Mouse (Mus musculus) hindbrain, embryonic 14.5 days (tissue): ENCODE results near the gene Chd6. TPM values are rescaled to one million over a fixed set of nuclear protein-coding genes. Genes with fewer than 3 reads are reported as not detected.
"Not testable (repeated sequence)": the region's sequence is repeated elsewhere in the genome, so short reads cannot be mapped to it uniquely, and the experiment has no call there.

Source experiments
- ATAC-seq: fragments of 200-750 bp; cut with Nextera tagmentation; 2 replicates; pipeline ENCODE4 v1.8.0; 2017; ENCODE audit warnings: moderate number of reproducible peaks, mild to moderate bottlenecking, moderate TSS enrichment, moderate library complexity; ENCODE audit not compliant: low FRiP score
- DNase-seq: peaks from one replicate; pipeline ENCODE4 v3.0.0-alpha.2; 2015; ENCODE audit warnings: low spot score
- H3K27ac ChIP-seq: fragments of 300-500 bp; sonication (generic); 2 replicates; pipeline ENCODE4 v1.5.1; 2014; ENCODE audit warnings: mild to moderate bottlenecking, moderate library complexity
- H3K27me3 ChIP-seq: fragments of 300-500 bp; sonication (generic); 2 replicates; pipeline ENCODE4 v1.6.1; 2014; ENCODE audit warnings: mild to moderate bottlenecking, low read length, mixed read lengths; ENCODE audit not compliant: control insufficient read depth, insufficient read depth
- H3K36me3 ChIP-seq: fragments of 300-500 bp; sonication (generic); replicated peaks from 2 replicates; pipeline ENCODE4 v1.6.1; 2014; ENCODE audit not compliant: control insufficient read depth, insufficient read depth
- H3K4me1 ChIP-seq: fragments of 300-500 bp; sonication (generic); replicated peaks from 2 replicates; pipeline ENCODE4 v1.6.1; 2014; ENCODE audit warnings: antibody characterized with exemption, low read length, mixed read lengths; ENCODE audit not compliant: control insufficient read depth, insufficient read depth
- H3K4me2 ChIP-seq: fragments of 300-500 bp; sonication (generic); replicated peaks from 2 replicates; pipeline ENCODE4 v1.6.1; 2014; ENCODE audit warnings: mild to moderate bottlenecking, moderate library complexity
- H3K4me3 ChIP-seq: fragments of 300-500 bp; sonication (generic); replicated peaks from 2 replicates; pipeline ENCODE4 v1.5.1; 2014; ENCODE audit warnings: mild to moderate bottlenecking, low read length
- H3K9ac ChIP-seq: fragments of 300-500 bp; sonication (generic); 2 replicates; pipeline ENCODE4 v1.6.1; 2014
- H3K9me3 ChIP-seq: fragments of 300-500 bp; sonication (generic); 2 replicates; pipeline ENCODE4 v1.6.1; 2016; ENCODE audit warnings: low read length; ENCODE audit not compliant: control insufficient read depth
- WGBS: fragments of 180-500 bp; shearing (Covaris S2); extraction: QIAGEN DNeasy Blood & Tissue Kit; methylation state at CpG from one replicate; pipeline ENCODE4 v1.1.7; 2014; 5-methylcytosine and 5-hydroxymethylcytosine counted together
- polyA plus RNA-seq: library from polyadenylated mRNA; unstranded; fragments of >200 nt; fragmentation: Nextera tagmentation; extraction: Ambion mirVana; gene quantifications from 2 replicates; pipeline ENCODE4 v1.2.1, GENCODE M21; 2014

Gene Chd6
- polyA plus RNA-seq, 1 experiment from 2014 or later = 31.5 TPM

DNA sequence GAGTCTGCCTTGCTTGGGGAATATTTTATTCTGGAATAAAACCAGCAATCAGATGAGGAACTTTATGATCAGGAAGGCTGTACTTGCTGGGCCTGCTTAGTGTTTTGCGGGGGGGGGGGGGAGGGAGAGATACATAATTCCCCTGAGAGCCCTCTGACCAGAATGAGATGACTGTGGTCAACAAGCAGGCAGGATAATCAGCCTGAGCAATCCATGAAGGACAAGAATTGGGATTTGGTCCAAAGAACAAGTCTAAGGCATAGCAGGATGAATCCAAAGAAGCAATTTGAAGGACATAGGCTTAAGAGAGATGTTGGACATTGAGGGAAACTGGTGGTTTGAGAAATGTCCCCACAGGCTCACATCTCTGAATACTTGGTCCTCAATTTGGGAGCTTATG, 130.2 kb downstream of the Chd6 start:
- no peak for ATAC-seq
- 63% methylated on average over 1 of the region's 1 CpGs for WGBS

DNA sequence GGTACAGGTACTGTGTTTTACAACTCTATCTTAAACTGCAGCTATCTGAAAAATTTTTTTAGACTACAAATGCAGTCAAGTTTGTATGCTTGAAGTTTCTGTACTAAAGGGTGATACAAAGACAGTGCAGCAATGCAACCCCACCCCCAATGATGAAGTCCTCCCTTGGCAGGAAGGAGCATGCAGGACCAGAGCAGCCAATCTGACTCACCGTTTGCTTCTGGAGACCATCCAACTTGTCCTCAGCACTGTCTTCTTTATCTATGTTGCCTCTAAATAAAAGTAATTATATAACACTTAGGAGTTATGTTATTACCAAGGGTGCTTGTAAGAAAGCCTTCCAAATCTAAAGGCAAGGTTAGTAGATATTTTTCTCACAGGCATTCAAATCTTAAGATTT, 131.6 kb downstream of the Chd6 start:
- DNase-seq (no peak), ATAC-seq (no peak)
- H3K4me3 ChIP-seq = no peak overlapping the region
- no peaks in the 10 kb centered on the region for H3K27me3 ChIP-seq
- peaks cover 93% of the 10 kb centered on the region for H3K36me3 ChIP-seq
- H3K9me3 ChIP-seq = no peaks in the 10 kb centered on the region
- 84% methylated on average over 1 of the region's 1 CpGs for WGBS
- no peak overlapping the region for H3K9ac ChIP-seq
- 0 out of 2 replicates have a peak, but pooled peaks cover 4% of the 10 kb centered on the region for H3K4me1 ChIP-seq
- H3K4me2 ChIP-seq = no peak overlapping the region
- H3K27ac ChIP-seq = no peak overlapping the region

More for the DNA sequence above, 130.2 kb downstream of the Chd6 start:
- Histone ChIP-seq H3K27ac (no peak overlapping the region), H3K36me3 (peaks cover 95% of the 10 kb centered on the region), H3K9ac (no peak overlapping the region), H3K27me3 (no peaks in the 10 kb centered on the region), H3K9me3 (no peaks in the 10 kb centered on the region), H3K4me3 (no peak overlapping the region), H3K4me1 (no peaks in the 10 kb centered on the region), H3K4me2 (no peak overlapping the region)
- no peak for DNase-seq

DNA sequence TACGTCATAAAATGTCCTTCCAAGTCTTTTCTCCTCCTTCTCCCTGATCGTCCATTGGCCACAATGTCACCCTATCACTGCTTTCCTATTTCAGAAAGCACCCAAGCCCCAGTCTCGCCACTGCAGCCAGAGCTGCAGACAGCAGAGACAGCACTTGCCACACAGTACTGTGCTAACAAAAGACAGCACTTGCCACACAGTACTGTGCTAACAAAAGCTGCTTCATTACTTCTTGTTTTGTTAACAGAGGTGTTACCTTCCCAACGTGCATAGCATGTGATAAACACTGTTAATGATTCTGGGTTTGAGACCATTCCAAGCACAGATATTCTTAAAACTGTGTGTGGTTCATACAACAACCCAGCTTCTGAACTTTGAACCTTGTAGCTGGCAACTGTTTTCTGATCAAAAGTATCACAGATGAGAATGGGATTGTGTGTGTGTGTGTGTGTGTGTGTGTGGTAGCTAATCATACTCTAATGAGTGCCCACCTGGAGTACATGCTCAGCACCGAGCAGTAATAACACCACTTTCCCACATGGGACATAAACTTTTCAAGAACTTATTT, 135.1 kb downstream of the Chd6 start:
- H3K4me2 ChIP-seq = no peak overlapping the region
- no peak overlapping the region for H3K9ac ChIP-seq
- H3K27me3 ChIP-seq = no peaks in the 10 kb centered on the region
- no peak overlapping the region for H3K27ac ChIP-seq
- H3K9me3 ChIP-seq = no peaks in the 10 kb centered on the region
- no peak for DNase-seq
- H3K36me3 ChIP-seq = peaks cover 89% of the 10 kb centered on the region
- no peak overlapping the region for H3K4me3 ChIP-seq
- peaks cover 4% of the 10 kb centered on the region; the same call in 1 of the 2 replicates for H3K4me1 ChIP-seq
- 92% methylated on average over 5 of the region's 5 CpGs for WGBS
- no peak for ATAC-seq

DNA sequence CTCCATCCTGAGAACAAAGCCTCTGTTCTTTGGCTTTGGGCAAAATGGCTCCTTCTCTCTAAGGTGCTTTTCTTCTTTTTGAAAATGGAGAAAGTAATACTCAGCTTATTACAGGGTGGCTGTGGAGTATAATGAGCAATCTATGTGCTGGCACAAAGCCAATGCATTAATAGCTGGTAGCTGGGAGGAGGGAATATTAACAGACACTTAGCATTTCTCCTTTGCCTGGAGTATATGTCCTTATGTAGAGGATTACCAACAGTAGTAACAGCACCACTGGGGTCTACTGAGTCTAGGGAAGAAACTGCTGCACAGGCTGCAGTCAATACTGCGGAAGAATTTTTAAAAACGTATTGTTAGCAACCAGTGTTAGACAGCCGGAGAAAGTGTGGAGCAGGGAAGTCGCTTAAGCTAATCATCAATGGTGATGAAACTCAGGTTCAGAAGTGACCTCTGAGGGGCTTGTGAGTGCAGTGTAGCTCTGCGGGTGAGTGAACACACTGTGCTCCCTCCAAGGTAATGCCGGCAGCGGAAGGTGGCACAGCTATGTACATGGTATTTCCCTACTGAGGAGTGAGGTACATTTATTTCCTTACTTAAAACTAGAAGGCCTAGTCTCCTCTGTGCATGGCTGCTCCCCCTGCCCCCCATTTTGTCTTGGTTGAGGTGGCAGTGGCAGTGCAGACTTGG, 136.6 kb downstream of the Chd6 start:
- peaks cover 89% of the 10 kb centered on the region for H3K36me3 ChIP-seq
- H3K4me1 ChIP-seq = peaks cover 4% of the 10 kb centered on the region; the same call in 1 of the 2 replicates
- DNase-seq (peak; percentile 54), ATAC-seq (peak; percentile 65)
- no peak overlapping the region for H3K4me2 ChIP-seq
- WGBS = 82% methylated on average over 7 of the region's 7 CpGs
- peak overlapping the region; percentile 71 for H3K27ac ChIP-seq
- no peaks in the 10 kb centered on the region for H3K9me3 ChIP-seq
- no peak overlapping the region for H3K9ac ChIP-seq
- no peak overlapping the region for H3K4me3 ChIP-seq
- H3K27me3 ChIP-seq = no peaks in the 10 kb centered on the region

- Histone ChIP-seq H3K4me2 (no peak overlapping the region), H3K9ac (no peak overlapping the region), H3K27ac (no peak overlapping the region), H3K4me1 (no peaks in the 10 kb centered on the region), H3K27me3 (no peaks in the 10 kb centered on the region), H3K36me3 (peaks cover 83% of the 10 kb centered on the region), H3K4me3 (no peak overlapping the region), H3K9me3 (no peaks in the 10 kb centered on the region)
- whole genome bisulfite sequencing = 96% methylated on average over 1 of the region's 1 CpGs
- ATAC-seq (no peak), DNase-seq (no peak)
Measured at GRCm38 (mm10) chr2:160962149-160962548, 146.7 kb downstream of the Chd6 start.

DNA sequence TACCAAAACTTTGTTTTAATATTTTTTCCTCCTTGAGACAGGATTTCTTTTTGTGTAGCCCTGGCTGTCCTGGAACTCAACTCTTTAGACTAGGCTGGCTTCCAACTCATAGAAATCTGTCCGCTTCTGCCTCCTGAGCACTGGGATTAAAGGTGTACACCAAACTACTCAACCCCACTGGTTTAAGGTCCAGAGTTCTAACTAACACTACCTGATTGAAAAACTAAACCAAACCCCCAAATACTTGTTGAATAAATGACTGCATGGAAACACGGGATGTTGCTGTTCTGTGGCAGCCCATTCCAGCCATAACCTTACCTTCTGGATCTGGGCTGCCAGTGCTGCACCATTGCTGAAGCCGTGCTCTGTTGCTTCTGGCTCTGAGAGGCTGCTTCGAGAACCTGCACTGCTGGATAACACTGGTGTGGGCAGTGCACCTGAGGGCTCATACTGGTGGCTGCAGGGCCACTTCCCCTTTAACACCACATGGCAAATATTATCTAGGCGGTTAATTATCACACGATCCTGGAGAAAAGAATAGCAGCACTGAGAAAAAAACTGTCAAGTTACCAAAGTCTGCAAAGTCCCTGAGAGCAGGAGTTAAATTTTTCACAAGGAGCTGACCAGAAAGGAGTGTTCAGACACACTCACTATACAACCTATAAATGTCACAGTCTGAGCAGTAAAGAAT, 147.8 kb downstream of the Chd6 start:
- Histone ChIP-seq H3K36me3 (peaks cover 83% of the 10 kb centered on the region), H3K27ac (no peak overlapping the region), H3K4me2 (no peak overlapping the region), H3K9me3 (no peaks in the 10 kb centered on the region), H3K4me1 (no peaks in the 10 kb centered on the region), H3K27me3 (no peaks in the 10 kb centered on the region), H3K4me3 (no peak overlapping the region), H3K9ac (no peak overlapping the region)
- ATAC-seq (no peak), DNase-seq (no peak)
- 93% methylated on average over 6 of the region's 6 CpGs for WGBS

DNA sequence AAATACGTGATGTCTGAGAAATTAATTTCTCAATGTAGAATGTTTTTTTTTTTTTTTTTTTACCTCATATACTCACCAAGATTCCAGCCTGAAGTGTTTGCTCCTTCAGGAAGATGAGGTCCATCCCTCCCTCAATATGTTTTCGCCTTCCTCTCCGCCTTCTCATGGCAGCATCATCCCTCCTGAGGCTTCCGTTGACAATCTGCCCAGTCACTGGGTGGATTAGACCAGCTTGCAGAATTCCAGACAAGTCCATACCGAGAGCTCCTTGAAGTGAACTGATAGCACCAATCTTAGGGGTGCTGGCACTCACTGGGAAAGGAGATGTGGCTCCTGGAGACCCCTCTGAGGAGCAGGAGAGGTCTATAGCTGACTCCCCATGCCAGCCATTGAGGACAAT, 149.0 kb downstream of the Chd6 start:
- Histone ChIP-seq H3K4me2 (no peak overlapping the region), H3K9me3 (no peaks in the 10 kb centered on the region), H3K4me3 (no peak overlapping the region), H3K36me3 (peaks cover 83% of the 10 kb centered on the region), H3K27me3 (no peaks in the 10 kb centered on the region), H3K9ac (no peak overlapping the region), H3K27ac (no peak overlapping the region), H3K4me1 (no peaks in the 10 kb centered on the region)
- ATAC-seq (no peak), DNase-seq (no peak)
- 96% methylated on average over 5 of the region's 5 CpGs for WGBS

DNA sequence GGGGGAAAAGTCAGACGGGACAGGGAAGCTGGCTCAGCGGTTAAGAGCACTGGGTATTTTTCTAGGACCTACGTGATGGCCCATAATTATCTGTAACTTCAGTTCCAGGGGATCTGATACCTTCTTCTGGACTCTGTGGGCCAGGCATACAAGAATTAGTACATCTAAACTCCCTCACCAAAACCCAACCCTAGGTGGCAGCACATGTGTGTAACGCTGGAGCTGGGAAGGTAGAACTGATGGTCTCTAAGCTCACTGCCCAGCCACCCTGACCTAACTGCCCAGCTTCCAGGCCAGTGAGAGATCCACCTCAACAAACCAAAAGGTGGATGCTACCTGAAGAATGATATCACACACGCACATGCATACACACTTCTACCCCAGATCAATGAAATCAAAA, 150.1 kb downstream of the Chd6 start:
- no peaks in the 10 kb centered on the region for H3K4me1 ChIP-seq
- no peak overlapping the region for H3K27ac ChIP-seq
- 95% methylated on average over 5 of the region's 5 CpGs for WGBS
- no peaks in the 10 kb centered on the region for H3K9me3 ChIP-seq
- H3K4me3 ChIP-seq = no peak overlapping the region
- no peak overlapping the region for H3K9ac ChIP-seq
- no peak overlapping the region for H3K4me2 ChIP-seq
- ATAC-seq (no peak), DNase-seq (no peak)
- H3K27me3 ChIP-seq = no peaks in the 10 kb centered on the region
- H3K36me3 ChIP-seq = peaks cover 83% of the 10 kb centered on the region

- ATAC-seq, H3K9me3 ChIP-seq, DNase-seq, H3K4me2 ChIP-seq, H3K9ac ChIP-seq, H3K4me1 ChIP-seq, H3K27ac ChIP-seq, H3K4me3 ChIP-seq, H3K27me3 ChIP-seq: not testable (repeated sequence)
- H3K36me3 ChIP-seq = peaks cover 84% of the 10 kb centered on the region
Measured at GRCm38 (mm10) chr2:160957801-160958200, 151.1 kb downstream of the Chd6 start.
